Mouse (Mus musculus): ENCODE measurements at regions not wholly inside any gene's neighbourhood (a gene's known extent, or its start where the extent isn't known, plus 50 kb on each side); places are given as distances from the start of the nearest gene placed in this dataset.

GRCm38 (mm10) chr1:60625698-60626486 lies 59.0 kb upstream of the Raph1 start:
- Histone ChIP-seq H3K9ac (ENCODE audit: control insufficient read depth, low read depth, low read length, poor library complexity, severe bottlenecking) (no peak overlapping the region), H3K27me3 (ENCODE audit: control insufficient read depth in 1 of 2, insufficient read depth in 2 of 2, low read length in 2 of 2) (no peaks in the 10 kb centered on the region), H3K4me1 (ENCODE audit: control insufficient read depth in 1 of 2, insufficient read depth in 2 of 2, low read length in 2 of 2) (no peaks in the 10 kb centered on the region), H3K36me3 (ENCODE audit: control insufficient read depth in 1 of 2, insufficient read depth in 2 of 2, low read length in 2 of 2) (no peaks in the 10 kb centered on the region), H3K79me2 (ENCODE audit: control insufficient read depth, insufficient read depth, low read length, poor library complexity) (no peaks in the 10 kb centered on the region), H3K4me3 (ENCODE audit: control insufficient read depth in 1 of 2, insufficient read depth in 1 of 2, low read depth in 2 of 2, low read length in 2 of 2) (no peak overlapping the region), H3K9me3 (replicated peaks; ENCODE audit: insufficient read depth, low read length) (no peaks in the 10 kb centered on the region), H3K27ac (ENCODE audit: control insufficient read depth, low read depth, low read length) (no peak overlapping the region)
- TF ChIP-seq POLR2A (IDR thresholded peaks at IDR 0.05; ENCODE audit: control insufficient read depth in 1 of 2, insufficient read depth in 1 of 2, low read depth in 1 of 2, low read length in 2 of 2, poor library complexity in 1 of 2) = no peak
- TF ChIP-seq TCF12 (IDR thresholded peaks at IDR 0.05; ENCODE audit: low read depth, low read length) = no peak
- no peak for TF ChIP-seq MYB (IDR thresholded peaks at IDR 0.05; ENCODE audit: low read depth, low read length)
- TF ChIP-seq NRF1 (IDR thresholded peaks at IDR 0.05; ENCODE audit: insufficient read depth, low read depth, low read length, poor library complexity, severe bottlenecking) = no peak
- TF ChIP-seq KAT2A (conservative IDR thresholded peaks at IDR 0.05; ENCODE audit: low read depth, low read length) = no peak
- no peak for TF ChIP-seq USF1 (IDR thresholded peaks at IDR 0.05; ENCODE audit: low read depth, low read length)
- no peak for TF ChIP-seq RCOR1 (IDR thresholded peaks at IDR 0.05; ENCODE audit: low read depth, low read length)
- no peak for TF ChIP-seq GABPA (IDR thresholded peaks at IDR 0.05; ENCODE audit: low read depth, low read length)
- TF ChIP-seq CHD2 (IDR thresholded peaks at IDR 0.05; ENCODE audit: low read length) = no peak
- no peak for TF ChIP-seq ZNF384 (IDR thresholded peaks at IDR 0.05; ENCODE audit: low read depth, low read length)
- no peak for TF ChIP-seq POLR2AphosphoS2 (IDR thresholded peaks at IDR 0.05; ENCODE audit: low read length)
- DNase-seq (ENCODE audit: low read depth, low spot score) = no peak

- DNase-seq (ENCODE audit: low read depth, low spot score) = peak; percentile 11
- no peak overlapping the region for H3K4me3 ChIP-seq (ENCODE audit: control insufficient read depth in 1 of 2, insufficient read depth in 1 of 2, low read depth in 2 of 2, low read length in 2 of 2)
- no peaks in the 10 kb centered on the region for H3K36me3 ChIP-seq (ENCODE audit: control insufficient read depth in 1 of 2, insufficient read depth in 2 of 2, low read length in 2 of 2)
- no peaks in the 10 kb centered on the region for H3K4me1 ChIP-seq (ENCODE audit: control insufficient read depth in 1 of 2, insufficient read depth in 2 of 2, low read length in 2 of 2)
- H3K9me3 ChIP-seq (replicated peaks; ENCODE audit: insufficient read depth, low read length) = no peaks in the 10 kb centered on the region
- H3K27ac ChIP-seq (ENCODE audit: control insufficient read depth, low read depth, low read length) = no peak overlapping the region
- H3K79me2 ChIP-seq (ENCODE audit: control insufficient read depth, insufficient read depth, low read length, poor library complexity) = no peaks in the 10 kb centered on the region
- H3K9ac ChIP-seq (ENCODE audit: control insufficient read depth, low read depth, low read length, poor library complexity, severe bottlenecking) = no peak overlapping the region
- no peak for TF ChIP-seq KAT2A (conservative IDR thresholded peaks at IDR 0.05; ENCODE audit: low read depth, low read length)
- no peak for TF ChIP-seq ZC3H11A (IDR thresholded peaks at IDR 0.05; ENCODE audit: low read depth, low read length)
- no peaks in the 10 kb centered on the region for H3K27me3 ChIP-seq (ENCODE audit: control insufficient read depth in 1 of 2, insufficient read depth in 2 of 2, low read length in 2 of 2)
Observed at GRCm38 (mm10) chr1:60624231-60624630, 57.3 kb upstream of the Raph1 start.

- Histone ChIP-seq H3K79me2 (ENCODE audit: control insufficient read depth, insufficient read depth, low read length, poor library complexity) (no peaks in the 10 kb centered on the region), H3K4me3 (ENCODE audit: control insufficient read depth in 1 of 2, insufficient read depth in 1 of 2, low read depth in 2 of 2, low read length in 2 of 2) (no peak overlapping the region), H3K4me1 (ENCODE audit: control insufficient read depth in 1 of 2, insufficient read depth in 2 of 2, low read length in 2 of 2) (no peaks in the 10 kb centered on the region), H3K27me3 (ENCODE audit: control insufficient read depth in 1 of 2, insufficient read depth in 2 of 2, low read length in 2 of 2) (no peaks in the 10 kb centered on the region), H3K36me3 (ENCODE audit: control insufficient read depth in 1 of 2, insufficient read depth in 2 of 2, low read length in 2 of 2) (no peaks in the 10 kb centered on the region), H3K9me3 (replicated peaks; ENCODE audit: insufficient read depth, low read length) (no peaks in the 10 kb centered on the region), H3K9ac (ENCODE audit: control insufficient read depth, low read depth, low read length, poor library complexity, severe bottlenecking) (no peak overlapping the region), H3K27ac (ENCODE audit: control insufficient read depth, low read depth, low read length) (no peak overlapping the region)
- no peak for DNase-seq (ENCODE audit: low read depth, low spot score)
- TF ChIP-seq ZKSCAN1 (IDR thresholded peaks at IDR 0.05; ENCODE audit: low read depth, low read length) (no peak), POLR2AphosphoS2 (IDR thresholded peaks at IDR 0.05; ENCODE audit: low read length) (no peak), TBP (IDR thresholded peaks at IDR 0.05; ENCODE audit: low read depth, low read length) (no peak), ETS1 (IDR thresholded peaks at IDR 0.05; ENCODE audit: low read depth, low read length) (no peak)
Observed at GRCm38 (mm10) chr1:60623440-60624016, 56.6 kb upstream of the Raph1 start.
